Mouse (Mus musculus) T-cell, adult 2 months (primary cell): ENCODE data around the gene Pglyrp1.
A peak's percentile ranks its signal among the peaks of the same experiment; 100 is the strongest.

ENCODE experiments used
- DNase-seq: peaks from one replicate; pipeline ENCODE4 v3.0.0; 2022; ENCODE audit warnings: low spot score

Gene Pglyrp1

DNA sequence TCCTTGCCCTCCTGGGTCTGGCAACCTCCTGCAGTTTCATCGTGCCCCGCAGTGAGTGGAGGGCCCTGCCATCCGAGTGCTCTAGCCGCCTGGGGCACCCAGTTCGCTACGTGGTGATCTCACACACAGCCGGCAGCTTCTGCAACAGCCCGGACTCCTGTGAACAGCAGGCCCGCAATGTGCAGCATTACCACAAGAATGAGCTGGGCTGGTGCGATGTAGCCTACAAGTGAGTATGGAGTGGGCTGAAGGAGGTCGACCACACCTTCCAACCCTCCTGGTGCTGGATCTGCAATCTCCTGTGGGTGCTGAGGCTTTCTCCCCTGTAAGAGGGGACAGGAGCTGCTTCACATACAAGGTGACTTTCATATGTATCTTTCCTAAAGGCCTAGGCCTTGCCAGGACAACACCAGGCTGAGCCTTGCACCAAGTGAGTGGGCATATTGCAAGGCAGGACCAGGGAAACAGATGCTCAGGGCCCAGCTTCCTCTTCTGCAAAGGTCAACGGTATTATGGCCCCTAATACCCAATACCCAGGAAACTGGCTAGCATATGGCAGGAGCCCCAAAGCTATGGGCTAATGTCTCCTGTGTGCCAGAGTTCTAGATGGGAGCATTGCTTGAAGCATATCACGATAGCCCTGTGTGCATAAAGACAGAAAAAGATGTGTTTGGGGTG, 13.8 kb downstream of the Pglyrp1 start:
- DNase-seq: no peak

- DNase-seq: no peak
Observed at GRCm38 (mm10) chr7:18886963-18887362, 15.8 kb downstream of the Pglyrp1 start.

- no peak for DNase-seq
Observed at GRCm38 (mm10) chr7:18890848-18891247, 19.7 kb downstream of the Pglyrp1 start.

GRCm38 (mm10) chr7:18891872-18892599, 20.9 kb downstream of the Pglyrp1 start:
- peak; percentile 77 for DNase-seq

DNA sequence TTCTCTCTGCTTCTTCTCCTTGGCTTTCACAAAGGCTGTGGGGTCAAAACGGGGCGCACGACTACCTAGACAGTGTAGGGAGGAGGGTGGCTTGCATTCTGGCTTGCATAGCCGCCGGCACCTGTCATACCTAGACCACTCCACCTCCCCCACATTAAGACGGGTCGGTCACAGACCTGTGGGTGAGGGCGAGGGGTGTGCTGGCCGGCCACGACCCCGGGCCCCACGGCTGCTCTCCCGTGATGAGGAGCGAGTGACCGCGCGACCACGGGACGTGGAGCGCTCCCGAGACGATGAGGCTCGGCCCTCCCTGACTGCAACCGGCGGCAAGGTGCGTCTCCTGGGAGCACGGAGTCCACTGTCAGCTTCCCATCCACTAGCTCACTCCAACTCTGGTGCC, 21.9 kb downstream of the Pglyrp1 start:
- DNase-seq: no peak

DNA sequence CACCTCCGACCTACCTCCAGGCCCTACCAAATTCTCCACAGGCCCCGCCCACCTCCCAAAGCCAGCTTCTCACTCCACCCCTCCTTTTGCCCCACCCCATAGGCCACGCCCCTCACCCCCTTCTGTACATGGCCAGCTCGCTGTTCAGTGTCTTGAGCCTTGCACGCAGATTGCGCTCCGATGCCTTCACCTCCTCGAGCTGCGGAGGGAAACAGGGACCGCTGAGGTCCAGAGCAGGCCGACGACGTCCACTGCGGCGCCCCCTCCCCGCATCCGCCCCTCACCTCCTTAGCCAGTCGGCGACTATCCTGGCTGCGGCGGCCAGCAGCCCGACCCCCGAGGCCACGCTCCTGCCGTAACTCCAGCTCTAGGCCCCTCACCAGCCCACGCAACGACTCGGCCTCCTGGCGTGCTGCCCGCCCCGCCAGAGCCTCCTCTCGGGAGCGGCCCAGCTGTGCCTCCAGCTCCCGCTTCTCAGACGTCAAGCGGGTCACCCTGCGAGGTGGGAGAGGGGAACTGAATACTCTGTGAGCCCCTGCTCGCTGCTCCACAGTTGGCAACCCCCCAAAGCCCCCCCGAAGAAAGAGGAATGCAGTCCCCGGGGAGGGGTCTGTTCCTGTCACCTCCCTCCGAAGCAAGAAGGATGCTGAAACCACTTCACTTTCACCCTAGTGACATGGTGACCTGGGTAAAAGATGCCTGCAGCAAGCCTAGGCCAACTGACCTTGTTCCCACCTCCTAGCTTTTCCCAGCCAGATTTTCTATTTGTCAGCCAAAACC, 22.7 kb downstream of the Pglyrp1 start:
- peak; percentile 25 for DNase-seq

GRCm38 (mm10) chr7:18896536-18896935, 25.4 kb downstream of the Pglyrp1 start:
- no peak for DNase-seq

DNA sequence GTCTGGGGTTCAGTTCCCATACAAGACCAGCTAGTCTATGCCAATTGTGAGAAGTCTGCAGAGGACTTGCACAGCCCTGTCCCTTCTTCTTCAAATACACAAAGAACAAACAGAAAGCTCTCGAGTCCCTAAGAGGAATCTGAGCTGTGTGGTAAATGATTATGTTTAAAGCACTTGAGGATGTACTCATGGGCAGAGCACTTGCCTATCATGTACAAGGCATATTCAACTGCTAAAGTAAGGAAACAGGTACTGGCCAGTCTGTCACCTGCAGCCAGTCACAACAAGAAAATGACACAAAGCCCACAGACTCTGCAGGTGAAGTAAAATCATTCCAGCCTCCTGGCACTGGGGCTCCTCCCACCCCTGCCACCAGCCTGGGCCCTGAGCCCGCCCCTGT, 29.4 kb downstream of the Pglyrp1 start:
- DNase-seq: no peak

- no peak for DNase-seq
Observed at GRCm38 (mm10) chr7:18902486-18902885, 31.4 kb downstream of the Pglyrp1 start.

DNA sequence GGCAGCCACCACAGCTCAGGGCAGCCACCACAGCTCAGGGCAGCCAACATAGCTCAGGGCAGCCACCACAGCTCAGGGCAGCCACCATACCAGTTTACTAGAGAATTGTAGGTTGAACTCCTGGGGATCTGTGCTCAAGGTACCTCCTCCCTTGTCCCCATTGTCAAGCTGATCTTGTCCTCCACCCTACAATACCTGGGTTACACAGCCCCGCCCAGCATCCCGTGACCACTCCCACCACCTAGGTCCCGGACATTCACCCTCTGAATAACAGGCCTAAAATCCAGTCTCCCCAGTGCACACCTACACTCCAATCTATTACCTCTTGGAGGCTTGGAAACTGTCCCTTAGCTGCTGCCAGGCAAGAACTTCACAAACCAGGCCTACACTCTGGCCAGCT, 33.8 kb downstream of the Pglyrp1 start:
- DNase-seq: no peak

GRCm38 (mm10) chr7:18909797-18910196, 38.7 kb downstream of the Pglyrp1 start:
- no peak for DNase-seq

GRCm38 (mm10) chr7:18910241-18910831, 39.2 kb downstream of the Pglyrp1 start, which contains the start of gene Ccdc61:
Gene Ccdc61 (minus strand): TSS chr7:18910415.
- DNase-seq: peak; percentile 99

- DNase-seq: no peak
Observed at GRCm38 (mm10) chr7:18916254-18916653, 45.1 kb downstream of the Pglyrp1 start.

DNA sequence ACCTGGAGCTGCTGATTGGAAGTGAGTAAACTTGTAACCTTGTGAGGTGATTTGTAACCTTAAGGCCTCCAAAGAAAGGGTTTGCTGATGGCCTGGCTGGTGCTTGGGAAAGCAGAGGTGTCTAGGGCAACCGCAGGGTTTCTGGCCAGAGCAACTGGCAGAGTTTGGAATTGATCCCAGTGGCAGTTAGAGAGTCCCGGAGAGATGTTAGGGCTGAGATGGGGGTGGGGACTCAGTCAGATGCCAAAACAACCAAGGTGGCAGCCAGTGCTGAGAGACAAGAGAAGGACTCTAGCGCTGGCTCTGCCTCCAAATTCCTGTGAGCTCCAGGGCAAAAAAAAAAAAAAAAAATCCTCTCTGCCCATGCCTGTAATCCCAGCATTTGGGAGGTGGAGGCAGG, 46.8 kb downstream of the Pglyrp1 start:
- DNase-seq: no peak

GRCm38 (mm10) chr7:18921069-18921468, 49.9 kb downstream of the Pglyrp1 start:
- DNase-seq: no peak

DNA sequence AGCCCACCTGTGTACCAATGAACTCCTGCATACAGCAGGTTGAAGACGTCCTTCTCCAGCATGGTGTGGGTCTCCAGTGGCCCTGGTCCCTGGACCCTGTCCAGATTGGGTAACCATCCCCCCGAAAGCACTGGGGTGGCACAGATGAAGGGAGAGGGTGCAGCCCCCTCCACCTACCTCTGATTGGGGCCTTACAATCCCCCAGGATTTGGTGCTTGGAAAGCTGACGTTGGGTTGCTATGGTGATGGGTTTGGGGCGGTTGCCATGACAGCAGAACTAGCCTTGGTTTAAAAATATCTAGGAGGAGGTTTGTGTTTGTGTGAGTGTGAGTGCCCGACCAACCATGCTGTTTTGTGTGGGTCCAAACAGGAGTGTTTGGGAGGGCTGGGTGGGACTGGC, 51.7 kb downstream of the Pglyrp1 start:
- DNase-seq: no peak

DNA sequence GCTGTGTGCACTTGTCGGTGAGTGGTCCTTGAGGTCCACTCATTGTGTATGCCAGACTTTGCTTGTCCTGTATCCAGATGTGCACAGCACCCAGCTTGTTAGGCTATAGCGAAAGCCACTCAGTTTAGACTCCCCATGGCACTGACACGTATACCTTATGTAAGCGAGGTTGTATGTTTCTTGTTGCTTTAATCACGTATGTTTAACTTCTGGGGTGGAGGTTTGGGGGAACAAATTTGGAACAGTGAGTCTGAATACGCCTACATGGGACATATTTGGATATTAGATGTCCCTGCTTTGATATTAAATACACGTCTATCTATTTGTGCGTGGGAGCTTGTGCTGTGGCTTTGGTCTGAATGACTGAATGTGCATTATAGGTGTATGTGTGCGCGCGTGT, 52.1 kb downstream of the Pglyrp1 start:
- no peak for DNase-seq

- DNase-seq: no peak
Observed at GRCm38 (mm10) chr7:18923711-18924191, 52.6 kb downstream of the Pglyrp1 start.

DNA sequence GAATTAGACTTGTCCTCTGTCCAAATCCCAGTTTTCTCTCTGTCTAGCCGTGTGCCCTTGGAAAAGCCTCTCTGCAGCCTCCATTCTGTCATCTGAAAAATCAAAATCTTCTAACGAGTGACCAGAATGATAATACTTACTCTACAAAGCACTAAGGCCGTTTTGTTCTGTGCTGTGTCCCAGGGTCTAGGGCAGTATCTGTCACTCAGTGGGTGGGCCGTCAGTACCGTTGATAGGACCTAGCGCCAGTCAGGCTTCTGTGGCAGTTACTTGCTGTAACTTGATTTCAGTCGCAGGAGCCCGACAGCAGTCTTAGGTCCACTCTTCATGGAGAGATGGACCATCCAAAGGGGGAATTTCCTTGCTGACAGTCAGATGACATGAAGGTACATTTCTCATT, 53.2 kb downstream of the Pglyrp1 start:
- no peak for DNase-seq

DNA sequence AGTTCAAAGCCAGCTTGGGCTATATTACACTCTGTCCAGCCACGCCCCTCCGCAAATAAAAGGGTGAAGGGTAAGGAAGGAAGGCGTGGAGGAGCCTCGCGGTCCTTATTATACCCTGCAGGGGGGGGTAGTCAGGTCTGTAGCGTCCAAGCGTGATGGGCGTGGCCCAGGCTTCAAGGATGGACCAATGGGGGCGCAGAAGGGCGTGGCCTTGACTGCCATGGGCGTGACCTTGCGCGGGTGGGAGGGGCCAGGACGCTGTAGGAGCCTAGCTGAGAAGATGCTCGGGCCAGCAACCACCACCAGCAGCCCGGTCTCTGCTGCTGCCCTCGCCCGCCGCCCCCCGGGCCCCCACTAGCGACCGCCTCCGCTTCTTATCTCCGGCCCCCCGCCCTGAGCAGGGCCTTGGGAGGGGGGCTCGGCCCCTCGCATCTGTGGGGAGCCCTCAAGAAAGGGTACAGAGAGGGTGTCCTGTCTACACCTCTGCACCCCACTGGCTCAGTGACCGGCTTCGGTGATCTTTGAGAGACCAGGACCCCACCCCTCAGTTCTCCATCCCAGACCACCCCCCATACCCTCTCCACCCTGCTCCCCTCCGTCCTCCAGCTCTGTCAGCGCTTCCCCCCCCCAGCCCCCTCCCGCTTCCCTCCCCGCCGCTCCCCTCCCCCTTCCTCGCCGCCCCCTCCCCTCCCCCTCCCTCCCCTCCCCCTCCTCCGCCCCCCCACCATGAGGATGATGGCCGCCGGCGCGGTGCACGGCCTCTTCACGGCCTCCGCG, 54.2 kb downstream of the Pglyrp1 start, which contains the start of gene Nova2:
Gene Nova2, plus strand, starts transcription at position 727 of the 777 bp plus-strand sequence.
- DNase-seq: peak; percentile 55

DNA sequence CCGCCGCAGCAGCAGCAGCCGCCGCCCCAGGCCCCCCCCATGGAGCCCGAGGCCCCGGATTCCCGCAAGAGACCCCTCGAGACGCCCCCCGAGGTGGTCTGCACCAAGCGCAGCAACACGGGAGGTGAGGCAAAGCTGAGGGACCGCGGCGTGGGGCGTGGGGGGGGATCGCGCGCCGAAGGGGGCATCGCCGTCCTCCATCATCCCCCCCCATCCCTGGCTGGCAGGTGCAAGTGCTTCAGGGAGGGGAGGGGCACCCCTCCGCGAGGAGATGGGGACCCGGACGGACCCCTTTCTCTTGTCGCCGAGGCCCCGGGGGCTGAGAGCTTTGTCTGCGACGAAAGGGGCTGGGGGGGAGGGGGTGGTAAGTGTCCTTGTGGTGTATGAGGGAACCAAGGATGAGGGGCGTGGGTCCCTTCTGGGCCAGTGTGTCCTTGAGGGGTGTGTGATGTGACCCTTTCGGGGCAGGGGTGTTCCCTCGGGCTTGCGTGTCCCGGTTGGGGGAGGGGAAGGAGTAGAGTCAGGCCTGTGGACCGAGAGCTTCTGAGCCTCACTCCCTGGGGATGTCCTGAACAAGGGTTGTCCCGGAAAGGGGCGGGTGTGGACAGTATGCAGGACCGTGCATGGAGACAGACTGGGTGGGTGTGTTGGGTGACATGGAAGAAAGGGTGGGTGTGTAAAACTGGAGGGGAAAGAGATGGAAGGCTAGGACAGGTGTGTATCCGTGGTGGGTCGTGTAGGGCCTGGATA, 55.1 kb downstream of the Pglyrp1 start:
- DNase-seq: peak; percentile 8
